Mouse (Mus musculus) G1E (cell line): ENCODE measurements around the gene Tbk1.

Experiments
- CTCF ChIP-seq: IDR thresholded peaks from 2 replicates; pipeline ENCODE4 v1.5.1; 2012; ENCODE audit warnings: low read depth, low read length, inconsistent platforms, mixed read lengths
- GATA1 ChIP-seq: IDR thresholded peaks from 2 replicates; pipeline ENCODE4 v1.6.1; 2012; ENCODE audit warnings: borderline replicate concordance, low read length, inconsistent platforms, mixed read lengths
- TAL1 ChIP-seq: conservative IDR thresholded peaks from 2 replicates; pipeline ENCODE4 v1.6.1; 2012; ENCODE audit warnings: low read depth, low read length, inconsistent platforms, mixed read lengths

GRCm38 (mm10) chr10:121556263-121556662 lies 30.3 kb downstream of the Tbk1 start:
- no peak for TF ChIP-seq CTCF
- TF ChIP-seq TAL1, result no peak
- no peak for TF ChIP-seq GATA1
